Mouse (Mus musculus) E14TG2a.4 (cell line): Measurements from ENCODE around the gene Rab3gap2.

ENCODE experiments used
- CTCF ChIP-seq: conservative IDR thresholded peaks from 2 replicates; pipeline ENCODE4 v1.5.1; 2014; ENCODE audit warnings: low read length
- NANOG ChIP-seq: IDR thresholded peaks from 2 replicates; pipeline ENCODE4 v1.6.1; 2014; ENCODE audit warnings: borderline replicate concordance, low read length, mixed read lengths

DNA sequence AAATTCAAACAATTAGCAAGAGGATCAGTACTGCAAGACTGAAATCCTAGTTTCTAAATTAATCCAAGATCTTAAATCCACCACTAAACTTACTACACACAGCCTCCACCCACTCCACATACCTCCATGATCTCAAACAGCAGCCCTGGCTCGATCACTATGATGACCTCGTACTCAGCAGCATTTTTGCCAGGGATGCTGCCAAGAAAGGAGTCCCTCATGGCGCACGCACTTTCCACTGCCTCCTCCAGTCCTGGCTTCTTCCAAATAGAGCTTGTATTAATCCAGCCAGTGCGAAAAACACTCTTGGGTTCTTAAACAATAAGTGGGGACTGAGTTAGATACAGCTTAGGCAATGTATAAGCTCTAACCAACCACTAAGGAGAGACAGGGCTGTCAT, 85.3 kb downstream of the Rab3gap2 start:
- no peak for TF ChIP-seq CTCF
- no peak for TF ChIP-seq NANOG
